Mouse (Mus musculus) forebrain, embryonic 14.5 days (tissue): Measurements from ENCODE around the gene Gm9508. TPM values are rescaled to one million over a fixed set of nuclear protein-coding genes. Genes with fewer than 3 reads are reported as not detected.
"Not testable (repeated sequence)": the region's sequence is repeated elsewhere in the genome, so short reads cannot be mapped to it uniquely, and the experiment has no call there.

ENCODE experiments used
- ATAC-seq: fragments of 200-750 bp; cut with Nextera tagmentation; 2 replicates; pipeline ENCODE4 v1.8.0; 2017; ENCODE audit warnings: mild to moderate bottlenecking, moderate library complexity
- DNase-seq: peaks from one replicate; pipeline ENCODE4 v3.0.0-alpha.2; 2015; ENCODE audit warnings: low spot score
- H3K27ac ChIP-seq: fragments of 300-500 bp; sonication (generic); 2 replicates; pipeline ENCODE4 v1.5.1; 2014; ENCODE audit warnings: low read depth, mild to moderate bottlenecking, control low read depth, low read length, moderate library complexity
- H3K27me3 ChIP-seq: fragments of 300-500 bp; sonication (generic); replicated peaks from 2 replicates; pipeline ENCODE4 v1.6.1; 2014; ENCODE audit warnings: low read length, control low read depth, mixed read lengths; ENCODE audit not compliant: control insufficient read depth, insufficient read depth
- H3K36me3 ChIP-seq: fragments of 300-500 bp; sonication (generic); 2 replicates; pipeline ENCODE4 v1.6.1; 2014; ENCODE audit warnings: low read length, control low read depth; ENCODE audit not compliant: control insufficient read depth, insufficient read depth
- H3K4me1 ChIP-seq: fragments of 300-500 bp; sonication (generic); 2 replicates; pipeline ENCODE4 v1.6.1; 2014; ENCODE audit warnings: antibody characterized with exemption, low read length, control low read depth; ENCODE audit not compliant: control insufficient read depth, insufficient read depth
- H3K4me2 ChIP-seq: fragments of 300-500 bp; sonication (generic); 2 replicates; pipeline ENCODE4 v1.6.1; 2014; ENCODE audit warnings: mild to moderate bottlenecking, control low read depth, low read length
- H3K4me3 ChIP-seq: fragments of 300-500 bp; sonication (generic); 2 replicates; pipeline ENCODE4 v1.5.1; 2014; ENCODE audit warnings: low read depth, low read length, control low read depth
- H3K9ac ChIP-seq: fragments of 300-500 bp; sonication (generic); 2 replicates; pipeline ENCODE4 v1.6.1; 2014; ENCODE audit warnings: mild to moderate bottlenecking, low read length, control low read depth, moderate library complexity
- H3K9me3 ChIP-seq: fragments of 300-500 bp; sonication (generic); replicated peaks from 2 replicates; pipeline ENCODE4 v1.6.1; 2016; ENCODE audit warnings: low read length, control low read depth, mixed read lengths; ENCODE audit not compliant: control insufficient read depth
- WGBS: fragments of 180-500 bp; shearing (Covaris S2); extraction: QIAGEN DNeasy Blood & Tissue Kit; methylation state at CpG from one replicate; pipeline ENCODE4 v1.1.7; 2014; 5-methylcytosine and 5-hydroxymethylcytosine counted together
- polyA plus RNA-seq: library from polyadenylated mRNA; unstranded; fragments of >200 nt; fragmentation: Nextera tagmentation; extraction: Ambion mirVana; gene quantifications from 2 replicates; pipeline ENCODE4 v1.2.1, GENCODE M21; 2014

Gm9508 gene
- polyA plus RNA-seq, 1 experiment from 2014 or later, result not detected

GRCm38 (mm10) chr10:77715507-77715906 lies 18.5 kb upstream of the Gm9508 start, which contains the start of gene Gm10142:
Gm10142 (plus strand) TSS chr10:77715807.
- 92% methylated on average over 1 of the region's 1 CpGs for WGBS
- no peak for ATAC-seq
- no peak within 1 kb of the TSS for H3K4me2 ChIP-seq

DNA sequence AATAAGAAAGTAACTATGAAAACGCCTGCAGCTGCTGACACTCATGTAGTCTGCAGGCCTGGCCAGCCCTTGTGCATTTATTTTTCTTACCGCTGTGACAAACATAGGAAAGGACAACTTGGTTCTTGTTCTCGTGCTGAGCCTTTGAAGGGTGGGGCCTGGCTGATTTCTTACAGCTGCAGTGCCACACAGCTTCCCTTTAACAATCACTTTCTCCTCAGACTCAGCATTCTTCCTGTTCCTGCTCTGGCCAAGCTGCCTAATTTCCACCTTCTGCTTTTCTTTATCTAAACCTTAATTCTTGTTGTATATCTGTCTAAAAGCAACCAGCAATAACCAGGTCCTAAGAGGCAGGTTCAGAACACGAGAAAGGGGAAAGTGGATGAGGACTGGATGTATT lies 16.7 kb upstream of the Gm9508 start:
- 80% methylated on average over 4 of the region's 4 CpGs for WGBS
- no peak overlapping the region for H3K9ac ChIP-seq
- no peaks in the 10 kb centered on the region for H3K4me1 ChIP-seq
- no peak overlapping the region for H3K4me2 ChIP-seq
- no peak for DNase-seq
- H3K4me3 ChIP-seq, result no peak overlapping the region
- H3K36me3 ChIP-seq, result no peaks in the 10 kb centered on the region
- ATAC-seq, result no peak
- no peaks in the 10 kb centered on the region; the same call in 1 of the 2 replicates for H3K9me3 ChIP-seq
- H3K27ac ChIP-seq, result no peak overlapping the region
- no peaks in the 10 kb centered on the region for H3K27me3 ChIP-seq

More at GRCm38 (mm10) chr10:77715507-77715906, 18.5 kb upstream of the Gm9508 start, which contains the start of gene Gm10142:
- Histone ChIP-seq H3K9me3 (no peaks in the 10 kb centered on the region; the same call in 1 of the 2 replicates), H3K4me1 (no peaks in the 10 kb centered on the region), H3K9ac (no peak within 1 kb of the TSS), H3K36me3 (no peaks in the 10 kb centered on the region), H3K4me3 (no peak within 1 kb of the TSS), H3K27me3 (no peaks in the 10 kb centered on the region), H3K27ac (no peak within 1 kb of the TSS)
- no peak for DNase-seq

- not testable (repeated sequence) for H3K27me3 ChIP-seq, H3K9me3 ChIP-seq, H3K4me2 ChIP-seq, H3K36me3 ChIP-seq, DNase-seq, H3K27ac ChIP-seq, H3K4me3 ChIP-seq, H3K4me1 ChIP-seq, H3K9ac ChIP-seq, ATAC-seq
Observed at GRCm38 (mm10) chr10:77711157-77711556, 14.1 kb upstream of the Gm9508 start, which contains the start of gene Gm10024. Gm10024 (plus strand) TSS chr10:77711457.

- Histone ChIP-seq H3K9ac (no peak overlapping the region), H3K4me3 (no peak overlapping the region), H3K9me3 (peaks cover 4% of the 10 kb centered on the region; the same call in 1 of the 2 replicates), H3K4me1 (no peaks in the 10 kb centered on the region), H3K27me3 (no peaks in the 10 kb centered on the region), H3K36me3 (no peaks in the 10 kb centered on the region), H3K4me2 (no peak overlapping the region), H3K27ac (no peak overlapping the region)
- DNase-seq (no peak), ATAC-seq (no peak)
- 82% methylated on average over 3 of the region's 3 CpGs for WGBS
Observed at GRCm38 (mm10) chr10:77709831-77710230, 12.8 kb upstream of the Gm9508 start.

DNA sequence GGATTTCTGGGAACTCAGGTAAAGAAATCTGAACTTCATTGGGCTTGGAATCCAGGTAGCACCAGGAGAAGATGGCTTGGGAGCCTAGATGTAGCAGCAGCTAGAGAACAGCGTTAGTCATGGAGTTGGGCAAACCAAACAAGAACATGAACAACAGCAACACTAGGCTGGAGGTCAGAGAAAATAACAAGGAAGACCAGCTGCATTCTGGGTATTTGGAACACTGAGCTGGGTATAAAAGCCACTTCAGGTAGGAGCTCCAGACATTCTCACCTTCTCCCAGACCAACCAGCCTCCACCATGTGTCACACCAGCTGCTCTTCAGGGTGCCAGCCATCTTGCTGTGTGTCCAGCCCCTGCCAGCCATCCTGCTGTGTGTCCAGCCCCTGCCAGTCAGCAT lies 9.3 kb upstream of the Gm9508 start, which contains the start of gene Gm10272:
Gene Gm10272 (plus strand): TSS at position 301 of the 400 bp plus-strand sequence.
- Histone ChIP-seq H3K9ac (no peak within 1 kb of the TSS), H3K4me2 (no peak within 1 kb of the TSS), H3K36me3 (no peaks in the 10 kb centered on the region), H3K4me3 (no peak within 1 kb of the TSS), H3K9me3 (0 out of 2 replicates have a peak, but pooled peaks cover 9% of the 10 kb centered on the region), H3K27ac (no peak within 1 kb of the TSS), H3K27me3 (no peaks in the 10 kb centered on the region), H3K4me1 (no peaks in the 10 kb centered on the region)
- 92% methylated on average over 1 of the region's 1 CpGs for WGBS
- no peak for DNase-seq
- no peak for ATAC-seq

DNA sequence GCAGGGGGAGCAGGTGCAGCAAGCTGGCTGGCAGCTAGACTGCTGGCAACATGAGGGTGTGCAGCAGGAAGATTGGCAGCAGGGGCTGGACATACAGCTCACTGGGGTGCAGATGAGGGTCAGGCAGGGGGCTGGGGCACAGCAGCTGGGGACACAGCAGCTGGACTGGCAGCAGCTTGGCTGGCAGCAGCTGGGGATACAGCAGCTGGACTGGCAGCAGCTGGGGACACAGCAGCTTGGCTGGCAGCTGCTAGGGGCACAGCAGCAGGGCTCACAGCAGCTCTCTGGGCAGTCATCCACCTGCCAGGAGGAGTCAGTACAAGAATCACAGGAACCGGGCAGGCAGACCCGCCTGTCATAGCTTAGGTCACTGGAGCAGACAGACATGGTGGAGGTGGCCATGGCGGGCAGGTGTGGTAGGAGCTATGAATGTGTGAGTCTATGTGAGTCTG lies 6.7 kb downstream of the Gm9508 start, which contains the start of gene Gm19402:
Gene Gm19402 (minus strand): TSS at position 402 of the 452 bp plus-strand sequence.
- not testable (repeated sequence) for H3K27me3 ChIP-seq, H3K9me3 ChIP-seq, H3K9ac ChIP-seq, H3K4me3 ChIP-seq, DNase-seq, H3K36me3 ChIP-seq, H3K27ac ChIP-seq, H3K4me1 ChIP-seq, H3K4me2 ChIP-seq, ATAC-seq
- 63% methylated on average over 3 of the region's 3 CpGs for WGBS

DNA sequence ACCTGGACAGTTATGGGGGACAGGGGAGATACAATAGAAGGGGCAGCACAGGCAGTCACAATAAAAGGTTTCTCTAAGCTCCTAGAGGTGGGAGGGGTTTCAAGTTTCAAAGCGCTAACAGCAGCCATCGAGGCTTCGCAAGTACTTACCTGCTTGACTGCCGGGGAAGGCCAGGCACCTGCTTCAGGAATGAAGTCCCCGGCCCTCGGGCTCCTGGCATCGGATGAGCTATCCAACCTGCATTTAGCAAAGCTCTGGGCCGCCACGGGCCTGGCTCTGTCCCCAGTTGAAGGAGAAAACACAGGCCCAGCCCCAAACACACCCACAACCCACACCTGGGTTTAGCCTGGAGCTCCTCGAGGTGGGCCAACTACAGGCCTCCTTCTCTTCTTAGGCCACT lies 10.0 kb downstream of the Gm9508 start:
- Histone ChIP-seq H3K36me3 (no peaks in the 10 kb centered on the region), H3K27me3 (peaks cover 6% of the 10 kb centered on the region; the same call in 1 of the 2 replicates), H3K27ac (no peak overlapping the region), H3K9me3 (no peaks in the 10 kb centered on the region), H3K4me3 (no peak overlapping the region), H3K4me2 (no peak overlapping the region), H3K9ac (no peak overlapping the region), H3K4me1 (no peaks in the 10 kb centered on the region)
- 25% methylated on average over 10 of the region's 10 CpGs for whole genome bisulfite sequencing
- DNase-seq (no peak), ATAC-seq (no peak)

- no peak within 1 kb of the TSS for H3K27ac ChIP-seq
- H3K36me3 ChIP-seq, result no peaks in the 10 kb centered on the region
- H3K9ac ChIP-seq, result no peak within 1 kb of the TSS
- peaks cover 6% of the 10 kb centered on the region; the same call in 1 of the 2 replicates for H3K27me3 ChIP-seq
- ATAC-seq, result no peak
- H3K4me1 ChIP-seq, result no peaks in the 10 kb centered on the region
- H3K4me2 ChIP-seq, result no peak within 1 kb of the TSS
- H3K9me3 ChIP-seq, result no peaks in the 10 kb centered on the region
- 9% methylated on average over 22 of the region's 22 CpGs for WGBS
- H3K4me3 ChIP-seq, result no peak within 1 kb of the TSS
- no peak for DNase-seq
Observed at GRCm38 (mm10) chr10:77685895-77686664, 11.0 kb downstream of the Gm9508 start, which contains the start of gene Tspear. Tspear (plus strand) TSS chr10:77686569.

DNA sequence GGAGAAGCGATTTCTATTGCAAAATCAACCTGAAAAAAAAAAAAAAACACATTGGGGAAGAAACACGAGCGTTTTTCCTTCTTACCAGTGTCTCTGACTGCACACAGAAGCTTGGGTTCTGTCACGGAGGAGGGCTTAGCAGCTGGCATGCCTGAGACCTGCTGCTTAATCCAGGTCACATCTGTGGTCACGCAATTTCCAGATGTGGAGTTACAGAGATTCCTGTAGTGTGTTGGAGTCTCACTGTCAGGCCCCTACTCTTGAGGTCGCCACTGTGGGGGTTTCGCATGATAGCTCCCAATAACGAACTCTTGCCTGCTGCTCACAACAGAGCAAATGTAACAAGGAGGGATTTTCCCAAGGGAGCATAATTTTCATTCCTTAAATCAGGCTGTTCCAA lies 12.9 kb downstream of the Gm9508 start:
- H3K27me3 ChIP-seq, result peaks cover 6% of the 10 kb centered on the region; the same call in 1 of the 2 replicates
- H3K4me1 ChIP-seq, result no peaks in the 10 kb centered on the region
- 38% methylated on average over 8 of the region's 8 CpGs for WGBS
- no peak for DNase-seq
- H3K4me2 ChIP-seq, result no peak overlapping the region
- no peak overlapping the region for H3K4me3 ChIP-seq
- H3K9me3 ChIP-seq, result no peaks in the 10 kb centered on the region
- no peak for ATAC-seq
- no peak overlapping the region for H3K9ac ChIP-seq
- no peak overlapping the region for H3K27ac ChIP-seq
- H3K36me3 ChIP-seq, result no peaks in the 10 kb centered on the region
